Mouse (Mus musculus) midbrain, postnatal 0 days (tissue): ENCODE results near the gene Fkbp15. TPM values are rescaled to one million over a fixed set of nuclear protein-coding genes. Genes with fewer than 3 reads are reported as not detected.

Experiments
- ATAC-seq: fragments of 200-750 bp; cut with Nextera tagmentation; 2 replicates; pipeline ENCODE4 v1.8.0; 2017; ENCODE audit warnings: moderate number of reproducible peaks, mild to moderate bottlenecking, moderate TSS enrichment, moderate library complexity; ENCODE audit not compliant: low FRiP score
- DNase-seq: peaks from one replicate; pipeline ENCODE4 v3.0.0-alpha.2; 2015; ENCODE audit warnings: low spot score
- H3K27ac ChIP-seq: fragments of 300-500 bp; sonication (generic); 2 replicates; pipeline ENCODE4 v1.5.1; 2014; ENCODE audit warnings: low read depth, mild to moderate bottlenecking, low read length, mixed read lengths
- H3K27me3 ChIP-seq: fragments of 300-500 bp; sonication (generic); 2 replicates; pipeline ENCODE4 v1.6.1; 2014; ENCODE audit warnings: low read length, control low read depth, mixed read lengths; ENCODE audit not compliant: insufficient read depth
- H3K36me3 ChIP-seq: fragments of 300-500 bp; sonication (generic); 2 replicates; pipeline ENCODE4 v1.6.1; 2014; ENCODE audit warnings: low read length, control low read depth, mixed read lengths; ENCODE audit not compliant: insufficient read depth
- H3K4me1 ChIP-seq: fragments of 300-500 bp; sonication (generic); 2 replicates; pipeline ENCODE4 v1.6.1; 2014; ENCODE audit warnings: mild to moderate bottlenecking, control low read depth, antibody characterized with exemption, low read length, mixed read lengths; ENCODE audit not compliant: insufficient read depth
- H3K4me2 ChIP-seq: fragments of 300-500 bp; sonication (generic); 2 replicates; pipeline ENCODE4 v1.6.1; 2014; ENCODE audit warnings: low read depth, mild to moderate bottlenecking, low read length, mixed read lengths; ENCODE audit not compliant: poor library complexity, severe bottlenecking
- H3K4me3 ChIP-seq: fragments of 300-500 bp; sonication (generic); 2 replicates; pipeline ENCODE4 v1.5.1; 2014; ENCODE audit warnings: low read depth, mild to moderate bottlenecking, low read length, moderate library complexity
- H3K9ac ChIP-seq: fragments of 300-500 bp; sonication (generic); replicated peaks from 2 replicates; pipeline ENCODE4 v1.6.1; 2014; ENCODE audit warnings: mild to moderate bottlenecking, low read length, moderate library complexity, mixed read lengths; ENCODE audit not compliant: poor library complexity, severe bottlenecking
- H3K9me3 ChIP-seq: fragments of 300-500 bp; sonication (generic); 2 replicates; pipeline ENCODE4 v1.6.1; 2016; ENCODE audit warnings: low read length, control low read depth
- CTCF ChIP-seq: IDR thresholded peaks from 2 replicates; pipeline ENCODE4 v1.5.1; 2016; ENCODE audit warnings: antibody characterized with exemption, mild to moderate bottlenecking
- whole genome bisulfite sequencing: fragments of 180-500 bp; shearing (Covaris S2); extraction: QIAGEN DNeasy Blood & Tissue Kit; methylation state at CpG from one replicate; pipeline ENCODE4 v1.1.7; 2014; 5-methylcytosine and 5-hydroxymethylcytosine counted together
- polyA plus RNA-seq: library from polyadenylated mRNA; unstranded; fragments of >200 nt; fragmentation: Nextera tagmentation; extraction: Ambion mirVana; gene quantifications from 2 replicates; pipeline ENCODE4 v1.2.1, GENCODE M21; 2015
- total RNA-seq: library from RNA; depleted of rRNA; stranded (reverse); fragments of >200 nt; gene quantifications from 2 replicates; pipeline ENCODE4 v1.2.3, GENCODE M21; 2014

The Fkbp15 gene
- total and polyA plus RNA-seq, 2 experiments from 2014 or later, result 20.2 to 37.5 TPM

DNA sequence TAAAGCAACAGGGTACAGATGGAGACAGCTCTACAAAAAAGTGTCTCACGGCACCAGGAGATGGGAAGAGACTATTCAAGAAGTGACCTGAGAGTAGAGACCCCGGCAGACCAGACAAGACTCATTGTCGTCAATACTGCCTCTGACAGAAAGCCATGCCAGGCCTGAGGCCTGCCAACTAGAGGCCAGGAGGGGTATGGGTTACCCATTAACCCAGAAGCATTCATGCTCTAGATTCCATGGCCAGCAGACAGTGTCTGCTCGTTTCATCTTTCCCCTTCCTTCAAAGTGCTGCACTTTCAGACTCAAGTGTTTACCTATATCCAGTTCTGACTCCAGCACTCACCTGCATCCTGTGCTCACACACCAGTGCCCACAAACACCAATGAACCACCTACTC is 82.3 kb downstream of the Fkbp15 start:
- Histone ChIP-seq H3K9ac (no peak overlapping the region), H3K9me3 (no peaks in the 10 kb centered on the region), H3K36me3 (no peaks in the 10 kb centered on the region), H3K4me2 (no peak overlapping the region), H3K27ac (no peak overlapping the region), H3K4me1 (no peaks in the 10 kb centered on the region), H3K27me3 (no peaks in the 10 kb centered on the region), H3K4me3 (no peak overlapping the region)
- 80% methylated on average over 4 of the region's 4 CpGs for WGBS
- ATAC-seq (no peak), DNase-seq (no peak)
- 0 out of 2 replicates have a peak, but pooled peaks have one; percentile 3 for TF ChIP-seq CTCF

DNA sequence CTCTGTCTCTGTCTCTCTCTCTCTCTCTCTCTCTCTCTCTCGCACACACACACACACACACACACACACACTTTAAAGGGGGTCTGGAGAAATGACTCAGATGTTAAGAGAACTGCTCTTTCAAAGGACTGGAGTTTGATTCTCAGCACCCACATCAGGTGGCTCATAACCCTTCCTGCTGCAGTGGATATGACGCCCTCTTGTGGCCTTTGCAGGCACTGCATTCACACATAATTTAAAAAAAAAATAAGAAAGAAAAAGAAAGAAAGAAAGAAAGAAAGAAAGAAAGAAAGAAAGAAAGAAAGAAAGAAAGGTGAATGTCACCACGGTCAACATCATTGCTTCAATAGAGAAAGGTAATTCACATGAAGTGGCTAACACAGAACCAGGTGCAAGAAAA is 83.1 kb downstream of the Fkbp15 start:
- Histone ChIP-seq H3K4me1 (no peaks in the 10 kb centered on the region), H3K9me3 (no peaks in the 10 kb centered on the region), H3K27me3 (no peaks in the 10 kb centered on the region), H3K36me3 (no peaks in the 10 kb centered on the region), H3K27ac (no peak overlapping the region), H3K4me2 (no peak overlapping the region), H3K4me3 (no peak overlapping the region), H3K9ac (no peak overlapping the region)
- TF ChIP-seq CTCF, result peak; percentile 32
- 76% methylated on average over 3 of the region's 3 CpGs for WGBS
- no peak for DNase-seq
- no peak for ATAC-seq

DNA sequence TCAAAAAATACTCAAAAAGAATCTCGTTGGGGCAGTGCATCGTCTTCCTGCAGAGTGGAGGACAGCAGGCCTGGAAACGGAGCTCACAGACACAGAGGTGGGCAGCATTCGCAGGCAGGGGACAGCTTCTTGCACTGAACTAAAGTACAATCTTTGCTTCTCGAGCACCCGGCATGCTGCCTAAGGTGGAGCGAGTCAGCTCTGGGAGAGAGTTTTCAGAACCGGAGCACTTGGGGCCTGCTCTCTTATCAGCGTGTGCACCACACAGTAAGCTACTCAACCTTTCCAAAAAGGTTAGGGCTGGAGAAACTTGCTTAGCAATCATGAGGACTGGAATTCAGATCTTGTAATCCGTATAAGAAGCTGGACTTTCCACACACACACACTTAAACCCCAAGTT is 83.7 kb downstream of the Fkbp15 start:
- H3K9ac ChIP-seq, result no peak overlapping the region
- ATAC-seq (no peak), DNase-seq (no peak)
- no peak overlapping the region for H3K4me3 ChIP-seq
- 89% methylated on average over 10 of the region's 10 CpGs for WGBS
- no peak for TF ChIP-seq CTCF
- H3K4me2 ChIP-seq, result no peak overlapping the region
- no peaks in the 10 kb centered on the region for H3K27me3 ChIP-seq
- no peaks in the 10 kb centered on the region for H3K36me3 ChIP-seq
- no peak overlapping the region for H3K27ac ChIP-seq
- H3K9me3 ChIP-seq, result no peaks in the 10 kb centered on the region
- H3K4me1 ChIP-seq, result no peaks in the 10 kb centered on the region

DNA sequence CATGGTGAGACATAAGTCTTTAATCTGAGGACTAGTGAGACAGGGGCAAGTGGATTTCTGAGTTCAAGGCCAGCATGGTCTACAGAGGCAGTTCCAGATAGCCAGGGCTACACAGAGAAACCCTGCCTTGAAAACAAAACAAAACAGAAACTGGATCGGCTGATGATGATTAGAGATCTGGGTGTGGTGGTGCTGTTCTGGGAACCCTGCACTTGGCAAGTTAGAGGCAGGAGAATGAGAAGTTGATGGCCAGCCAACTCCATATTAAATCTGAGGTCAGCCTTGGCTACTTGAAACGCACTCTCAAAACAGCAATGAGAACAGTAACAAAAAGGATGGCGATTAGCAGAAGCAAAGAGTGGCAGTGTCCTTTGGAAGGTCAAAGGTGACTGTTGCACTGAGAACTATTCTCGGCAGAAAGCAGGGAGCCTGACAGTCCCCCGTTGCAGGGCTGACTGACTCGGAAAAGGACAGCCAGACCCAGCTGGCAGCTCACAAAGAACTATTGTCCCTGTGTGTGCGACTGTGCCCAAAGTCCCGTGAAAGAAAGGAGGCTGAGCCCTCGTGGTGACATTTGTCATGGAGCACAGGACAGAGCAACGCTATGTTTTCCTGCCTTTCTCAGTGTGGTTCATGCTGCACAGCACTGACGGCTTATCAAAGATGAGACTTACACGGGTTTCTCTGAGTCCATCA is 85.4 kb downstream of the Fkbp15 start:
- Histone ChIP-seq H3K27ac (no peak overlapping the region), H3K4me1 (no peaks in the 10 kb centered on the region), H3K9ac (no peak overlapping the region), H3K36me3 (no peaks in the 10 kb centered on the region), H3K4me2 (no peak overlapping the region), H3K4me3 (no peak overlapping the region), H3K27me3 (no peaks in the 10 kb centered on the region), H3K9me3 (no peaks in the 10 kb centered on the region)
- ATAC-seq (peak; percentile 82), DNase-seq (peak; percentile 81)
- 9% methylated on average over 12 of the region's 12 CpGs for WGBS
- no peak for TF ChIP-seq CTCF

DNA sequence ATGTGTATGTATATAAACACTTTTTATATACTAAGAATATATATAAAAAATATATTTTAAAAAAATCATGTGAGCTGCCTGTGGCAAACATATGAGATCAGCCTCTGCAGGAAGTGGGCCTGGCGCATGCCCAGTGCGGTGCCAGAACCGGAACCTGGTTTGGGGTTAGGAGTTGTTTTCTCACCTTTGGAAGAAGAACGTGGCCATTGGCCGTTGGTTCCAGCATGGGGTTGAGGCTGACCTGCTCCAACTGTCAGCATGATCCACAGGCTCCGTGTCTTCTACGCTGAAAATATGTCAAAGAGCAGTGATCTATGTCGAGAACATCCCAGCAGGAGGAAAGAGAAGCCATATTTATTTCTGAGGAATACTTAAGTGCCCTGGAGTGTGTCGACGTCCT is 86.4 kb downstream of the Fkbp15 start:
- 90% methylated on average over 10 of the region's 10 CpGs for WGBS
- DNase-seq (no peak), ATAC-seq (no peak)
- H3K27ac ChIP-seq, result no peak overlapping the region
- no peak for TF ChIP-seq CTCF
- H3K4me3 ChIP-seq, result no peak overlapping the region
- no peak overlapping the region for H3K4me2 ChIP-seq
- H3K27me3 ChIP-seq, result no peaks in the 10 kb centered on the region
- H3K9me3 ChIP-seq, result no peaks in the 10 kb centered on the region
- H3K9ac ChIP-seq, result no peak overlapping the region
- H3K36me3 ChIP-seq, result no peaks in the 10 kb centered on the region
- H3K4me1 ChIP-seq, result no peaks in the 10 kb centered on the region

DNA sequence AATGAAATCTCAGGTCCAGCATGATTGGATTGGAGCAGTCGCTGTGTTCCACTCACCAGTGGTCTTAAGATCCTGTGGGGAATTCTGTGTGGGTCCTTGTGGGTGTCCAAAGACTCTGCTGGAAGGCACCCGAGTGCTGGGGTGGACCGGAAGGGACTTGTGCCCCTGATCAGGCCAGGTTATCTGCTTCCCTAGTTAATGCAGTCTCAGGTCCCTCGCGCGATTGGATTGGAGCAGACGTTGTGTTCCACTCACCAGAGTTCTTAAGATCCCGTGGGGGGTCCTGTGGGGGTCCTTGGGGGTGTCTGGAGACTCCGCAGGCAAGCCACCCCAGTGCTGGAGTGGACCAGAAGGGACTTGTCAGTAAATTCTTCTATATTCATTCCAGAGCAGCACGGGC is 87.7 kb downstream of the Fkbp15 start:
- Histone ChIP-seq H3K27ac (no peak overlapping the region), H3K27me3 (no peaks in the 10 kb centered on the region), H3K4me2 (no peak overlapping the region), H3K4me3 (no peak overlapping the region), H3K36me3 (no peaks in the 10 kb centered on the region), H3K9me3 (no peaks in the 10 kb centered on the region), H3K9ac (no peak overlapping the region), H3K4me1 (no peaks in the 10 kb centered on the region)
- WGBS, result 93% methylated on average over 10 of the region's 10 CpGs
- ATAC-seq (no peak), DNase-seq (no peak)
- no peak for TF ChIP-seq CTCF
